Mouse (Mus musculus): ENCODE results near the gene Mob3a. TPM values are rescaled to one million over a fixed set of nuclear protein-coding genes. Genes with fewer than 3 reads are reported as not detected.

Mob3a gene
- total and polyA plus RNA-seq, 3 experiments = 56.9 to 84.2 (median 71.4) TPM

GRCm38 (mm10) chr10:80694159-80694938, 7.4 kb downstream of the Mob3a start (continued):
- TF ChIP-seq ETS1 (conservative IDR thresholded peaks at IDR 0.05; ENCODE audit: low read depth, low read length) = peak; percentile 98
- peak; percentile 53; the same call in 1 of the 2 replicates for TF ChIP-seq ELF1 (IDR thresholded peaks at IDR 0.05; ENCODE audit: low read depth, low read length)
- TF ChIP-seq SIN3A (IDR thresholded peaks at IDR 0.05; ENCODE audit: low read length) = peak; percentile 88
- 0 out of 2 replicates have a peak, but pooled peaks have one; percentile 8 for TF ChIP-seq CHD2 (IDR thresholded peaks at IDR 0.05; ENCODE audit: low read length)
- no peak for TF ChIP-seq MYC (IDR thresholded peaks at IDR 0.05; ENCODE audit: low read depth, low read length)
- no peak for TF ChIP-seq PAX5 (IDR thresholded peaks at IDR 0.05; ENCODE audit: low read length)

- Histone ChIP-seq H3K4me3 (replicated peaks in 1 of 3; ENCODE audit: low read depth in 2 of 3, low read length in 2 of 3, poor library complexity in 1 of 3) (peak overlapping the region; percentile 19 to 56 (median 43)), H3K9ac (ENCODE audit: insufficient read depth, low read depth) (peak overlapping the region; percentile 61; the same call in 1 of the 2 replicates), H3K9me3 (replicated peaks; ENCODE audit: low read length) (no peaks in the 10 kb centered on the region), H3K27me3 (replicated peaks) (no peaks in the 10 kb centered on the region), H3K4me1 (ENCODE audit: control insufficient read depth in 1 of 2, insufficient read depth in 2 of 2) (peaks cover 47 to 89% of the 10 kb centered on the region in 2 experiments), H3K27ac (ENCODE audit: insufficient read depth, low read depth) (peak overlapping the region; percentile 100), H3K36me3 (replicated peaks in 1 of 2; ENCODE audit: control insufficient read depth in 1 of 2, insufficient read depth in 1 of 2, low read length in 1 of 2) (peaks cover 23 to 48% of the 10 kb centered on the region in 2 experiments), H3K79me2 (replicated peaks; ENCODE audit: control insufficient read depth, extremely low read depth, insufficient read depth, poor library complexity, severe bottlenecking) (peaks cover 15% of the 10 kb centered on the region), H3K4me2 (ENCODE audit: insufficient read depth, low read depth, poor library complexity, severe bottlenecking) (peak overlapping the region; percentile 91)
- TF ChIP-seq SIN3A (IDR thresholded peaks at IDR 0.05; ENCODE audit: low read length) = no peak
- 0 out of 2 replicates have a peak, but pooled peaks have one; percentile 9 for TF ChIP-seq TBP (conservative IDR thresholded peaks at IDR 0.05; ENCODE audit: low read depth, low read length)
- TF ChIP-seq ELF1 (IDR thresholded peaks at IDR 0.05; ENCODE audit: low read depth, low read length) = peak; percentile 34; the same call in 1 of the 2 replicates
- no peak for TF ChIP-seq RAD21 (IDR thresholded peaks at IDR 0.05; ENCODE audit: low read depth, low read length)
- DNase-seq (ENCODE audit: extremely low read depth) = no peak
- dilution Hi-C loops (cut with MboI; ENCODE audit: extremely low pct_ligation_motif_present, extremely low pct_unique_long_range_greater_than_20kb, low sequenced_read_pairs) (no loop called here), in situ Hi-C loops (cut with MboI; ENCODE audit: low pct_ligation_motif_present, low pct_unique_long_range_greater_than_20kb, low sequenced_read_pairs) (loop anchor here (25.0 kb wide), 1 partner anchor 256 kb away; the partner anchor contains the start of gene Tcf3)
These were observed 8.3 kb downstream of the Mob3a start for GRCm38 (mm10) chr10:80693401-80694045.

GRCm38 (mm10) chr10:80692249-80693165, 9.3 kb downstream of the Mob3a start:
- Histone ChIP-seq H3K4me1 (ENCODE audit: control insufficient read depth in 1 of 2, insufficient read depth in 2 of 2) (peaks cover 38 to 79% of the 10 kb centered on the region in 2 experiments), H3K4me2 (ENCODE audit: insufficient read depth, low read depth, poor library complexity, severe bottlenecking) (peak overlapping the region; percentile 91), H3K27me3 (replicated peaks) (no peaks in the 10 kb centered on the region), H3K27ac (ENCODE audit: insufficient read depth, low read depth) (peak overlapping the region; percentile 100), H3K9me3 (replicated peaks; ENCODE audit: low read length) (no peaks in the 10 kb centered on the region), H3K4me3 (replicated peaks in 1 of 3; ENCODE audit: low read depth in 2 of 3, low read length in 2 of 3, poor library complexity in 1 of 3) (peak overlapping the region; percentile 35 to 56 (median 49)), H3K36me3 (replicated peaks in 1 of 2; ENCODE audit: control insufficient read depth in 1 of 2, insufficient read depth in 1 of 2, low read length in 1 of 2) (peaks cover 26 to 48% of the 10 kb centered on the region in 2 experiments), H3K9ac (ENCODE audit: insufficient read depth, low read depth) (peak overlapping the region; percentile 61), H3K79me2 (replicated peaks; ENCODE audit: control insufficient read depth, extremely low read depth, insufficient read depth, poor library complexity, severe bottlenecking) (peaks cover 7% of the 10 kb centered on the region; the same call in 1 of the 2 replicates)
- in situ Hi-C loops (cut with MboI; ENCODE audit: low pct_ligation_motif_present, low pct_unique_long_range_greater_than_20kb, low sequenced_read_pairs) (loop anchor here (25.0 kb wide), 1 partner anchor 255 kb away; the partner anchor contains the start of gene Tcf3), dilution Hi-C loops (cut with MboI; ENCODE audit: extremely low pct_ligation_motif_present, extremely low pct_unique_long_range_greater_than_20kb, low sequenced_read_pairs) (no loop called here)
- DNase-seq (ENCODE audit: extremely low read depth) = peak; percentile 76
- TF ChIP-seq CHD2 (IDR thresholded peaks at IDR 0.05; ENCODE audit: low read length) = no peak; the same call in 1 of the 2 replicates
- no peak for TF ChIP-seq JUN (IDR thresholded peaks at IDR 0.05; ENCODE audit: insufficient read depth, low read depth, low read length)
- peak; percentile 58 for TF ChIP-seq HCFC1 (IDR thresholded peaks at IDR 0.05; ENCODE audit: low read depth, low read length)
- TF ChIP-seq BHLHE40 (IDR thresholded peaks at IDR 0.05; ENCODE audit: low read depth, low read length) = 0 out of 2 replicates have a peak, but pooled peaks have one; percentile 48
- peak; percentile 6; the same call in 1 of the 2 replicates for TF ChIP-seq ETS1 (conservative IDR thresholded peaks at IDR 0.05; ENCODE audit: low read depth, low read length)
- no peak for TF ChIP-seq PAX5 (IDR thresholded peaks at IDR 0.05; ENCODE audit: low read length)
- no peak for TF ChIP-seq NRF1 (IDR thresholded peaks at IDR 0.05; ENCODE audit: low read depth, low read length)
- 0 out of 2 replicates have a peak, but pooled peaks have one; percentile 13 for TF ChIP-seq JUND (conservative IDR thresholded peaks at IDR 0.05; ENCODE audit: low read depth, low read length)
- peak; percentile 40; the same call in 1 of the 2 replicates for TF ChIP-seq POLR2AphosphoS2 (IDR thresholded peaks at IDR 0.05; ENCODE audit: low read depth, low read length)
- no peak for TF ChIP-seq UBTF (IDR thresholded peaks at IDR 0.05; ENCODE audit: low read depth, low read length)
- TF ChIP-seq RCOR1 (conservative IDR thresholded peaks at IDR 0.05; ENCODE audit: low read depth, low read length) = no peak
- TF ChIP-seq TCF12 (IDR thresholded peaks at IDR 0.05; ENCODE audit: low read depth, low read length) = no peak; the same call in 1 of the 2 replicates
- TF ChIP-seq MXI1 (IDR thresholded peaks at IDR 0.05; ENCODE audit: low read depth, low read length) = peak; percentile 47; the same call in 1 of the 2 replicates
- TF ChIP-seq NELFE (IDR thresholded peaks at IDR 0.05; ENCODE audit: low read depth, low read length) = 0 out of 2 replicates have a peak, but pooled peaks have one; percentile 37
- peak; percentile 66; the same call in 1 of the 2 replicates for TF ChIP-seq SIN3A (IDR thresholded peaks at IDR 0.05; ENCODE audit: low read length)
- TF ChIP-seq CHD1 (IDR thresholded peaks at IDR 0.05; ENCODE audit: low read depth, low read length) = peak; percentile 30; the same call in 1 of the 2 replicates
- TF ChIP-seq RAD21 (IDR thresholded peaks at IDR 0.05; ENCODE audit: low read depth, low read length) = no peak
- TF ChIP-seq MEF2A (IDR thresholded peaks at IDR 0.05; ENCODE audit: borderline replicate concordance, low read depth, low read length) = peak; percentile 31; the same call in 1 of the 2 replicates
